Mouse (Mus musculus) lung, adult 2 months (tissue): ENCODE results near the gene Kdm2b.

Experiments used
- CTCF ChIP-seq: fragments of 200-500 bp; IDR thresholded peaks from 2 replicates; pipeline ENCODE4 v1.5.1; 2011; ENCODE audit warnings: mild to moderate bottlenecking, low read length, control low read depth; ENCODE audit not compliant: insufficient read depth
- POLR2A ChIP-seq: fragments of 200-500 bp; IDR thresholded peaks from 2 replicates; pipeline ENCODE4 v1.6.1; 2011; ENCODE audit warnings: low read depth, mild to moderate bottlenecking, control low read depth, low read length, borderline replicate concordance; ENCODE audit errors: extremely low read depth

DNA sequence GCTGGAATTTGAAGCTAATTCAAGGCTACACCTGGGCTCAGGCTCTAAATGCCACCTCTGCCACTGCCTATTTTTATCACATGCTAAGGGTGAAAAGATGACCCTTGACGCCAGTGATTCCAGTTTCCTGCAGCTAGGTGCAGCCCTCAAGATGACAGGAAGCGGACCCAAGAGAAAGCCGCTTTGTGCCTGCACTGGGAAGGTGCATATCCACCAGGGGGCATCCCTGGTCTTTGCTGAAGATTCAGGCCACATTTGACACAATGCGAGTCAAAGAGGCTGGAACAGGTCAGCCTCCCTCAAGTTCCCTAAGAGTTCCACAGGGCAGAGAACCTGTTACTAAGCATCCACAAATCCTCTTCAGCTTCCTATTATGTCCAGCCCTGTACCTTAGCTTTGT, 21.3 kb downstream of the Kdm2b start:
- peak; percentile 95 for TF ChIP-seq CTCF
- TF ChIP-seq POLR2A = no peak
